Mouse (Mus musculus) 3T3-L1 (cell line): ENCODE results near the gene Camk2d.

Experiments
- DNase-seq: peaks from one replicate; pipeline ENCODE4 v3.0.0-alpha.2; 2015; ENCODE audit warnings: low read depth, low spot score

Camk2d gene

GRCm38 (mm10) chr3:126612748-126613509, 16.8 kb downstream of the Camk2d start:
- no peak for DNase-seq

- no peak for DNase-seq
Observed at GRCm38 (mm10) chr3:126613510-126614128, 17.5 kb downstream of the Camk2d start.

GRCm38 (mm10) chr3:126615306-126615705, 19.2 kb downstream of the Camk2d start:
- DNase-seq: no peak

GRCm38 (mm10) chr3:126620152-126620551, 24.1 kb downstream of the Camk2d start:
- no peak for DNase-seq

GRCm38 (mm10) chr3:126622509-126622908, 26.4 kb downstream of the Camk2d start:
- no peak for DNase-seq

- DNase-seq: no peak
Observed at GRCm38 (mm10) chr3:126624994-126625763, 29.1 kb downstream of the Camk2d start.

GRCm38 (mm10) chr3:126625764-126626040, 29.6 kb downstream of the Camk2d start:
- no peak for DNase-seq

GRCm38 (mm10) chr3:126627968-126628367, 31.9 kb downstream of the Camk2d start:
- no peak for DNase-seq

- DNase-seq: no peak
Observed at GRCm38 (mm10) chr3:126628380-126628779, 32.3 kb downstream of the Camk2d start.

- no peak for DNase-seq
Observed at GRCm38 (mm10) chr3:126629040-126629439, 32.9 kb downstream of the Camk2d start.

- DNase-seq: no peak
Observed at GRCm38 (mm10) chr3:126630111-126630869, 34.2 kb downstream of the Camk2d start.

GRCm38 (mm10) chr3:126631583-126631982, 35.5 kb downstream of the Camk2d start:
- DNase-seq: no peak

- no peak for DNase-seq
Observed at GRCm38 (mm10) chr3:126632580-126632979, 36.5 kb downstream of the Camk2d start.

GRCm38 (mm10) chr3:126634171-126634570, 38.1 kb downstream of the Camk2d start:
- DNase-seq: no peak

- DNase-seq: no peak
Observed at GRCm38 (mm10) chr3:126638259-126638658, 42.2 kb downstream of the Camk2d start.

- peak; percentile 44 for DNase-seq
Observed at GRCm38 (mm10) chr3:126639098-126639513, 43.0 kb downstream of the Camk2d start.

- no peak for DNase-seq
Observed at GRCm38 (mm10) chr3:126640443-126641251, 44.5 kb downstream of the Camk2d start.

GRCm38 (mm10) chr3:126641451-126641850, 45.3 kb downstream of the Camk2d start:
- DNase-seq: no peak

GRCm38 (mm10) chr3:126643071-126644010, 47.2 kb downstream of the Camk2d start:
- DNase-seq: no peak

GRCm38 (mm10) chr3:126650332-126650731, 54.2 kb downstream of the Camk2d start:
- DNase-seq: no peak
